Mouse (Mus musculus): ENCODE results near the gene Galnt9.

Galnt9 gene

GRCm38 (mm10) chr5:110635951-110636707, 92.0 kb downstream of the Galnt9 start:
- peak; percentile 70 for DNase-seq (ENCODE audit: low spot score)

- DNase-seq (ENCODE audit: low spot score), result no peak
These were observed 94.3 kb downstream of the Galnt9 start for GRCm38 (mm10) chr5:110638306-110639074.

- peak; percentile 76 for DNase-seq (ENCODE audit: low spot score)
These were observed 95.3 kb downstream of the Galnt9 start for GRCm38 (mm10) chr5:110639459-110639858.

- DNase-seq (ENCODE audit: low spot score), result no peak
These were observed 102.2 kb downstream of the Galnt9 start for GRCm38 (mm10) chr5:110646377-110646776.

GRCm38 (mm10) chr5:110652719-110653648, 108.8 kb downstream of the Galnt9 start, which contains the start of the genes Noc4l and Ddx51:
Gene Noc4l (minus strand): TSS chr5:110653417.
Gene Ddx51 (plus strand): TSS chr5:110653451.
- peak; percentile 99 for DNase-seq (ENCODE audit: low spot score)

GRCm38 (mm10) chr5:110653686-110654085, 109.5 kb downstream of the Galnt9 start:
- no peak for DNase-seq (ENCODE audit: low spot score)

GRCm38 (mm10) chr5:110659682-110660081, 115.5 kb downstream of the Galnt9 start:
- DNase-seq (ENCODE audit: low spot score), result no peak

- DNase-seq (ENCODE audit: low spot score), result no peak
These were observed 119.9 kb downstream of the Galnt9 start for GRCm38 (mm10) chr5:110664041-110664440.

- no peak for DNase-seq (ENCODE audit: low spot score)
These were observed 120.7 kb downstream of the Galnt9 start for GRCm38 (mm10) chr5:110664750-110665269.

- no peak for DNase-seq (ENCODE audit: low spot score)
These were observed 121.4 kb downstream of the Galnt9 start for GRCm38 (mm10) chr5:110665486-110666121.

Measured in embryo, embryonic 10 days (tissue).